Mouse (Mus musculus) kidney, adult 2 months (tissue): ENCODE measurements at regions not wholly inside any gene's neighbourhood (a gene's known extent, or its start where the extent isn't known, plus 50 kb on each side); places are given as distances from the start of the nearest gene placed in this dataset.

Source experiments
- DNase-seq: peaks from one replicate; pipeline ENCODE4 v3.0.0; 2021
- H3K27ac ChIP-seq: fragments of 200-500 bp; 2 replicates; pipeline ENCODE4 v1.5.1; 2012; ENCODE audit warnings: low read depth, low read length, control low read depth, inconsistent platforms; ENCODE audit not compliant: insufficient read depth
- H3K27me3 ChIP-seq: fragments of 200-500 bp; replicated peaks from 2 replicates; pipeline ENCODE4 v1.6.1; 2012; ENCODE audit warnings: mild to moderate bottlenecking, moderate library complexity, low read length, inconsistent platforms; ENCODE audit not compliant: control insufficient read depth, insufficient read depth
- H3K36me3 ChIP-seq: fragments of 200-500 bp; 2 replicates; pipeline ENCODE4 v1.6.1; 2012; ENCODE audit warnings: mild to moderate bottlenecking, moderate library complexity, low read length, inconsistent platforms; ENCODE audit not compliant: control insufficient read depth, insufficient read depth
- H3K4me1 ChIP-seq: fragments of 200-500 bp; 2 replicates; pipeline ENCODE4 v1.6.1; 2011; ENCODE audit warnings: low read length; ENCODE audit not compliant: control insufficient read depth, insufficient read depth
- H3K4me3 ChIP-seq: fragments of 200-500 bp; 2 replicates; pipeline ENCODE4 v1.5.1; 2011; ENCODE audit warnings: mild to moderate bottlenecking, low read depth, low read length, control low read depth; ENCODE audit not compliant: insufficient read depth
- CTCF ChIP-seq: fragments of 200-500 bp; conservative IDR thresholded peaks from 2 replicates; pipeline ENCODE4 v1.5.1; 2011; ENCODE audit warnings: low read depth, mild to moderate bottlenecking, control low read depth, low read length, moderate library complexity, mixed read lengths; ENCODE audit not compliant: insufficient read depth, insufficient read length
- POLR2A ChIP-seq: fragments of 200-500 bp; IDR thresholded peaks from one replicate; pipeline ENCODE4 v1.6.1; 2011; ENCODE audit warnings: low read depth, low read length, control low read depth
- WGBS: fragments of 180-500 bp; shearing (Covaris S2); methylation state at CpG from one replicate; pipeline ENCODE4 v1.1.7; 2018; 5-methylcytosine and 5-hydroxymethylcytosine counted together

GRCm38 (mm10) chr2:51058158-51058557 lies 90.8 kb downstream of the Rnd3 start:
- H3K4me1 ChIP-seq, result peaks cover 2% of the 10 kb centered on the region; the same call in 1 of the 2 replicates
- no peaks in the 10 kb centered on the region for H3K36me3 ChIP-seq
- no peaks in the 10 kb centered on the region for H3K27me3 ChIP-seq
- H3K4me3 ChIP-seq, result no peak overlapping the region
- TF ChIP-seq POLR2A, result no peak
- no peak for TF ChIP-seq CTCF
- no peak for DNase-seq
- WGBS, result 96% methylated on average over 4 of the region's 4 CpGs
- no peak overlapping the region for H3K27ac ChIP-seq

- TF ChIP-seq POLR2A (no peak), CTCF (no peak)
- H3K4me3 ChIP-seq, result no peak overlapping the region
- peak overlapping the region; percentile 82; the same call in 1 of the 2 replicates for H3K27ac ChIP-seq
- peak; percentile 80 for DNase-seq
- no peaks in the 10 kb centered on the region for H3K36me3 ChIP-seq
- peaks cover 2% of the 10 kb centered on the region; the same call in 1 of the 2 replicates for H3K4me1 ChIP-seq
- no peaks in the 10 kb centered on the region for H3K27me3 ChIP-seq
- WGBS, result 13% methylated on average over 8 of the region's 8 CpGs
Observed at GRCm38 (mm10) chr2:51056141-51056731, 92.7 kb downstream of the Rnd3 start.

- no peak overlapping the region for H3K27ac ChIP-seq
Observed at GRCm38 (mm10) chr2:51055339-51055738, 93.6 kb downstream of the Rnd3 start.

GRCm38 (mm10) chr2:51049834-51050170 lies 99.1 kb downstream of the Rnd3 start:
- TF ChIP-seq POLR2A, result no peak
- TF ChIP-seq CTCF, result no peak
- Histone ChIP-seq H3K4me1 (no peaks in the 10 kb centered on the region), H3K27ac (no peak overlapping the region), H3K27me3 (no peaks in the 10 kb centered on the region), H3K36me3 (no peaks in the 10 kb centered on the region), H3K4me3 (no peak overlapping the region)
- 73% methylated on average over 3 of the region's 3 CpGs for WGBS
- no peak for DNase-seq

More at GRCm38 (mm10) chr2:51055339-51055738, 93.6 kb downstream of the Rnd3 start:
- DNase-seq, result no peak
- 21% methylated on average over 3 of the region's 3 CpGs for WGBS
- no peak for TF ChIP-seq CTCF
- no peak for TF ChIP-seq POLR2A
- H3K36me3 ChIP-seq, result no peaks in the 10 kb centered on the region
- H3K27me3 ChIP-seq, result no peaks in the 10 kb centered on the region
- H3K4me1 ChIP-seq, result peaks cover 2% of the 10 kb centered on the region; the same call in 1 of the 2 replicates
- H3K4me3 ChIP-seq, result no peak overlapping the region

GRCm38 (mm10) chr2:51049101-51049833 lies 99.6 kb downstream of the Rnd3 start:
- Histone ChIP-seq H3K27me3 (no peaks in the 10 kb centered on the region), H3K36me3 (no peaks in the 10 kb centered on the region), H3K4me3 (no peak overlapping the region), H3K27ac (no peak overlapping the region), H3K4me1 (no peaks in the 10 kb centered on the region)
- no peak for DNase-seq
- WGBS, result 88% methylated on average over 8 of the region's 8 CpGs
- TF ChIP-seq CTCF, result no peak
- no peak for TF ChIP-seq POLR2A

GRCm38 (mm10) chr2:51047520-51047919 lies 101.4 kb downstream of the Rnd3 start:
- TF ChIP-seq POLR2A (no peak), CTCF (no peak)
- Histone ChIP-seq H3K27me3 (no peaks in the 10 kb centered on the region), H3K36me3 (no peaks in the 10 kb centered on the region), H3K4me3 (no peak overlapping the region), H3K27ac (no peak overlapping the region), H3K4me1 (no peaks in the 10 kb centered on the region)
- 76% methylated on average over 5 of the region's 5 CpGs for whole genome bisulfite sequencing
- DNase-seq, result no peak

- Histone ChIP-seq H3K27ac (no peak overlapping the region), H3K4me3 (no peak overlapping the region), H3K36me3 (no peaks in the 10 kb centered on the region), H3K4me1 (no peaks in the 10 kb centered on the region), H3K27me3 (no peaks in the 10 kb centered on the region)
- TF ChIP-seq CTCF (no peak), POLR2A (no peak)
- DNase-seq, result no peak
- WGBS, result 95% methylated on average over 2 of the region's 2 CpGs
Observed at GRCm38 (mm10) chr2:51045626-51046025, 103.3 kb downstream of the Rnd3 start.
